Mouse (Mus musculus): Measurements from ENCODE around the gene Rabl3.

- TF ChIP-seq CTCF (IDR thresholded peaks at IDR 0.05; ENCODE audit: low read depth) (no peak), EP300 (IDR thresholded peaks at IDR 0.05; ENCODE audit: low read depth) (no peak)
Observed at GRCm38 (mm10) chr16:37533369-37534068, 6.2 kb upstream of the Rabl3 start.
